Mouse (Mus musculus) MEL (cell line): ENCODE results near the gene Lmod3. TPM values are rescaled to one million over a fixed set of nuclear protein-coding genes. Genes with fewer than 3 reads are reported as not detected.

ENCODE experiments used
- DNase-seq: peaks from one replicate; pipeline ENCODE4 v3.0.0; 2011; ENCODE audit warnings: low read depth, low spot score
- H3K27ac ChIP-seq: 2 replicates; pipeline ENCODE4 v1.5.1; 2012; ENCODE audit warnings: low read depth, mild to moderate bottlenecking, control low read depth, low read length, moderate library complexity; ENCODE audit not compliant: control insufficient read depth
- H3K27me3 ChIP-seq, 2 experiments: fragments of 150-350 bp in 1 of 2; sonication (generic) in 1 of 2; 2 replicates each; pipeline ENCODE4 v1.6.1; 2012; ENCODE audit warnings: low read length in 2 of 2, mild to moderate bottlenecking in 2 of 2, improper control_type of control experiment in 1 of 2, moderate library complexity in 1 of 2; ENCODE audit not compliant: insufficient read depth in 2 of 2, control insufficient read depth in 1 of 2
- H3K36me3 ChIP-seq, 2 experiments: 2 replicates each; pipeline ENCODE4 v1.6.1; 2012 to 2014; ENCODE audit warnings: low read length in 2 of 2, improper control_type of control experiment in 1 of 2, inconsistent platforms in 1 of 2, mild to moderate bottlenecking in 1 of 2; ENCODE audit not compliant: insufficient read depth in 2 of 2, control insufficient read depth in 1 of 2
- H3K4me1 ChIP-seq, 2 experiments: fragments of 150-350 bp in 1 of 2; sonication (generic) in 1 of 2; 2 replicates each; pipeline ENCODE4 v1.6.1; 2012; ENCODE audit warnings: low read length in 2 of 2, improper control_type of control experiment in 1 of 2, mild to moderate bottlenecking in 1 of 2; ENCODE audit not compliant: insufficient read depth in 2 of 2, control insufficient read depth in 1 of 2
- H3K4me3 ChIP-seq, 2 experiments: fragments of 150-350 bp in 1 of 2; sonication (generic) in 1 of 2; 2 replicates each; pipeline ENCODE4 v1.5.1; 2012; ENCODE audit warnings: low read depth in 2 of 2, low read length in 2 of 2, mild to moderate bottlenecking in 2 of 2, moderate library complexity in 2 of 2, control low read depth in 1 of 2, improper control_type of control experiment in 1 of 2; ENCODE audit not compliant: control insufficient read depth in 1 of 2, insufficient read depth in 1 of 2
- H3K79me2 ChIP-seq: 2 replicates; pipeline ENCODE4 v1.6.1; 2012; ENCODE audit warnings: mild to moderate bottlenecking, low read length, moderate library complexity; ENCODE audit not compliant: control insufficient read depth, poor library complexity, insufficient read depth
- H3K9ac ChIP-seq: 2 replicates; pipeline ENCODE4 v1.6.1; 2012; ENCODE audit warnings: low read depth, mild to moderate bottlenecking, control low read depth, low read length, moderate library complexity; ENCODE audit not compliant: control insufficient read depth, poor library complexity, severe bottlenecking
- H3K9me3 ChIP-seq: fragments of 150-350 bp; sonication (generic); replicated peaks from 2 replicates; pipeline ENCODE4 v1.6.1; 2012; ENCODE audit warnings: mild to moderate bottlenecking, low read length, improper control_type of control experiment, moderate library complexity; ENCODE audit not compliant: insufficient read depth
- CHD1 ChIP-seq: IDR thresholded peaks from 2 replicates; pipeline ENCODE4 v1.6.1; 2012; ENCODE audit warnings: low read depth, mild to moderate bottlenecking, inconsistent platforms, low read length, improper control_type of control experiment
- CHD2 ChIP-seq: IDR thresholded peaks from 2 replicates; pipeline ENCODE4 v1.6.1; 2011; ENCODE audit warnings: low read length, improper control_type of control experiment
- CTCF ChIP-seq, 3 experiments: IDR thresholded peaks in 2 of 3; conservative IDR thresholded peaks in 1 of 3; 2 replicates each; pipeline ENCODE4 v1.5.1; 2011 to 2012; ENCODE audit warnings: low read length in 3 of 3, low read depth in 2 of 3, mild to moderate bottlenecking in 2 of 3, improper control_type of control experiment in 1 of 3, inconsistent platforms in 1 of 3, mixed read lengths in 1 of 3, moderate library complexity in 1 of 3; ENCODE audit not compliant: control insufficient read depth in 1 of 3, insufficient read depth in 1 of 3, poor library complexity in 1 of 3, severe bottlenecking in 1 of 3
- EP300 ChIP-seq, 2 experiments: IDR thresholded peaks; 2 replicates each; pipeline ENCODE4 v1.6.1; 2011; ENCODE audit warnings: improper control_type of control experiment in 2 of 2, low read length in 2 of 2, low read depth in 1 of 2, mild to moderate bottlenecking in 1 of 2
- ETS1 ChIP-seq: IDR thresholded peaks from 2 replicates; pipeline ENCODE4 v1.6.1; 2012; ENCODE audit warnings: low read depth, mild to moderate bottlenecking, inconsistent platforms, low read length, improper control_type of control experiment, moderate library complexity
- GATA1 ChIP-seq: IDR thresholded peaks from 2 replicates; pipeline ENCODE4 v1.6.1; 2011; ENCODE audit warnings: low read depth, low read length, improper control_type of control experiment
- HCFC1 ChIP-seq: IDR thresholded peaks from 2 replicates; pipeline ENCODE4 v1.6.1; 2012; ENCODE audit warnings: low read depth, mild to moderate bottlenecking, inconsistent platforms, low read length, improper control_type of control experiment, moderate library complexity
- JUND ChIP-seq: IDR thresholded peaks from 2 replicates; pipeline ENCODE4 v1.6.1; 2011; ENCODE audit warnings: low read depth, mild to moderate bottlenecking, improper control_type of control experiment, low read length
- KAT2A ChIP-seq: conservative IDR thresholded peaks from 2 replicates; pipeline ENCODE4 v1.6.1; 2012; ENCODE audit warnings: low read depth, low read length, improper control_type of control experiment, inconsistent platforms
- MAX ChIP-seq: IDR thresholded peaks from 2 replicates; pipeline ENCODE4 v1.6.1; 2011; ENCODE audit warnings: low read length, improper control_type of control experiment
- MAZ ChIP-seq: IDR thresholded peaks from 2 replicates; pipeline ENCODE4 v1.6.1; 2012; ENCODE audit warnings: low read depth, mild to moderate bottlenecking, inconsistent platforms, low read length, improper control_type of control experiment
- MXI1 ChIP-seq: IDR thresholded peaks from 2 replicates; pipeline ENCODE4 v1.6.1; 2011; ENCODE audit warnings: mild to moderate bottlenecking, low read depth, low read length, improper control_type of control experiment
- RAD21 ChIP-seq: IDR thresholded peaks from 2 replicates; pipeline ENCODE4 v1.6.1; 2011; ENCODE audit warnings: mild to moderate bottlenecking, low read depth, low read length, improper control_type of control experiment
- SIN3A ChIP-seq: IDR thresholded peaks from 2 replicates; pipeline ENCODE4 v1.6.1; 2012; ENCODE audit warnings: low read length, improper control_type of control experiment, inconsistent platforms
- TBP ChIP-seq: IDR thresholded peaks from 2 replicates; pipeline ENCODE4 v1.8.0; 2011; ENCODE audit warnings: low read depth, low read length, improper control_type of control experiment
- TCF12 ChIP-seq: IDR thresholded peaks from 2 replicates; pipeline ENCODE4 v1.6.1; 2014; ENCODE audit warnings: low read depth, mild to moderate bottlenecking, inconsistent platforms, low read length, improper control_type of control experiment, moderate library complexity
- USF1 ChIP-seq: IDR thresholded peaks from 2 replicates; pipeline ENCODE4 v1.6.1; 2014; ENCODE audit warnings: low read depth, mild to moderate bottlenecking, inconsistent platforms, low read length, improper control_type of control experiment, moderate library complexity
- ZNF384 ChIP-seq: IDR thresholded peaks from 2 replicates; pipeline ENCODE4 v1.6.1; 2012; ENCODE audit warnings: low read depth, mild to moderate bottlenecking, inconsistent platforms, low read length, improper control_type of control experiment
- polyA plus RNA-seq, 2 experiments: library from polyadenylated mRNA; stranded (reverse) in 1 of 2; unstranded in 1 of 2; fragments of >175 nt in 1 of 2; fragments of >200 nt in 1 of 2; gene quantifications; 2 replicates each; pipeline versions ENCODE4 v1.2.1 to v1.2.4; 2012; ENCODE audit warnings: low replicate concordance in 2 of 2, low read depth in 1 of 2; ENCODE audit not compliant: insufficient read length in 2 of 2, insufficient read depth in 1 of 2, missing spikeins in 1 of 2
- total RNA-seq: library from RNA; depleted of rRNA; stranded (reverse); fragments of 300-350 nt; gene quantifications from 2 replicates; pipeline ENCODE4 v1.2.3, GENCODE M21; 2012; rRNA removed

Lmod3 gene
- total and polyA plus RNA-seq, 3 experiments, result not detected

DNA sequence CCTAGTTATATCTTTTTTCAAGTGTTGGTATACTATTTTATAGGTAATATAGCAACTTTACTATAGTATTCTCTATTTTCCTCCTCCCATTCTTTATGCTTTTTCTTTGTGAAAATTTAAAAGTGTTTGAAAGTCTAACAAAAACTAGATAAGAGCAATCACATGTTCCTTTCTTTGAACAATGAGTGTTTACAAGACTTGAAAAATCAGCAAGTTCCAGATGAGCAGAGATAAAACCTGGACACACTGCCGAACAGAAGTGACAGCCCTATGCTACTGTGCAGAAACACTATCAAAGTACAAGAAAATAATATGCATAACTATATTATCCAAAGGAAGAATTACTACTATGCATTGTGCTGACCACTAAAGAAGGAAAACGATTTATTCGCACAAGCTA, 50.1 kb downstream of the Lmod3 start:
- no peak overlapping the region; the same call in 1 of the 2 replicates for H3K27ac ChIP-seq
- H3K9me3 ChIP-seq, result no peaks in the 10 kb centered on the region
- H3K27me3 ChIP-seq, result no peaks in the 10 kb centered on the region
- peaks cover 19 to 27% of the 10 kb centered on the region in 2 experiments for H3K4me1 ChIP-seq
- TF ChIP-seq CHD1 (no peak), ETS1 (peak; percentile 61), MAZ (no peak), MXI1 (peak; percentile 71; the same call in 1 of the 2 replicates), TBP (no peak), SIN3A (peak; percentile 75), USF1 (peak; percentile 70), RAD21 (no peak), EP300 (IDR thresholded peaks at IDR 0.05; ENCODE audit: low read depth in 1 of 2, low read length in 2 of 2) (peak; percentile 11 to 33; a peak in 2 of 4 replicates), TCF12 (peak; percentile 29; the same call in 1 of the 2 replicates), MAX (peak; percentile 42; the same call in 1 of the 2 replicates), KAT2A (no peak), HCFC1 (no peak), GATA1 (peak; percentile 32; the same call in 1 of the 2 replicates)
- H3K9ac ChIP-seq, result no peak overlapping the region
- peaks cover 24% of the 10 kb centered on the region for H3K79me2 ChIP-seq
- H3K4me3 ChIP-seq, result no peak overlapping the region
- DNase-seq, result no peak
- H3K36me3 ChIP-seq, result peaks cover 26 to 27% of the 10 kb centered on the region in 2 experiments

DNA sequence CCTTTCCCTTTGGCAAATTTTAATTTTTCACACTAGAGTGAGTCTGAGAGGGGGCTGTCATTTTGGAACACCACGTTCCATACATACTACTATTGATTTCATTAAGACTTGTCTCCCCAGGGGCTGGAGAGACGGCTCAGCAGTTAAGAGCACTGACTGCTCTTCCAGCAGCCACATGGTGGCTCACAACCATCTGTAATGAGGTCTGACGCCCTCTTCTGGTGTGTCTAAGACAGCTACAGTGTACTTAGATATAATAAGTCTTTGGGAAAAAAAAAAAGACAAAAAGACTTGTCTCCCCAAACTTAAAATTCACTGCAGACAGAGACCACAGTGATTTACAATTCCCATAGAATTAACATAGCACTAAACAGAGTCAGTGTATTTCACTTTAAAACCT, 52.1 kb downstream of the Lmod3 start:
- no peaks in the 10 kb centered on the region for H3K9me3 ChIP-seq
- H3K9ac ChIP-seq, result no peak overlapping the region
- no peak for DNase-seq
- no peak overlapping the region for H3K27ac ChIP-seq
- H3K27me3 ChIP-seq, result no peaks in the 10 kb centered on the region
- TF ChIP-seq CHD2 (no peak), JUND (no peak), CTCF (IDR thresholded peaks at IDR 0.05 in 2 of 3, conservative IDR thresholded peaks at IDR 0.05 in 1 of 3; ENCODE audit: control insufficient read depth in 1 of 3, insufficient read depth in 1 of 3, low read depth in 2 of 3, low read length in 3 of 3, poor library complexity in 1 of 3, severe bottlenecking in 1 of 3) (peak in 1 of 3 experiments; percentile 31; a peak in 1 of 6 replicates), ZNF384 (no peak)
- peaks cover 12 to 17% of the 10 kb centered on the region in 2 experiments for H3K4me1 ChIP-seq
- peaks cover 24% of the 10 kb centered on the region for H3K79me2 ChIP-seq
- H3K36me3 ChIP-seq, result peaks cover 19 to 41% of the 10 kb centered on the region in 2 experiments
- H3K4me3 ChIP-seq, result no peak overlapping the region

Other genes with a start within 250 kb of the Lmod3 start
- not detected in 2 replicates for gene Fam19a4, start 192.3 kb downstream of the Lmod3 start, total RNA-seq
- gene Fam19a4, start 192.3 kb downstream of the Lmod3 start, polyA plus RNA-seq, result not detected
- 4.2 and 6.0 TPM in 2 replicates for gene Eogt, start 103.6 kb downstream of the Lmod3 start, total RNA-seq
- 1 to 10 TPM in 1 of 2 experiments, not detected in 1; 8.3 TPM for gene Eogt, start 103.6 kb downstream of the Lmod3 start, polyA plus RNA-seq
- gene Tmf1, start 73.6 kb downstream of the Lmod3 start, total RNA-seq, result 19.2 and 21.9 TPM in 2 replicates
- 10 to 100 TPM in 1 of 2 experiments, not detected in 1; 13.5 TPM for gene Tmf1, start 73.6 kb downstream of the Lmod3 start, polyA plus RNA-seq
- gene Uba3, start 47.1 kb downstream of the Lmod3 start, total RNA-seq, result 37.1 and 43.8 TPM in 2 replicates
- gene Uba3, start 47.1 kb downstream of the Lmod3 start, polyA plus RNA-seq, result 10 to 100 TPM in 1 of 2 experiments, not detected in 1; 38.1 TPM
- 38.2 and 39.4 TPM in 2 replicates for gene Arl6ip5, start 42.1 kb downstream of the Lmod3 start, total RNA-seq
- 100 to 1,000 TPM in 1 of 2 experiments, not detected in 1; 113 TPM for gene Arl6ip5, start 42.1 kb downstream of the Lmod3 start, polyA plus RNA-seq